Mouse (Mus musculus) left cerebral cortex, adult 8-10 months (tissue): ENCODE measurements at regions not wholly inside any gene's neighbourhood (a gene's known extent, or its start where the extent isn't known, plus 50 kb on each side); places are given as distances from the start of the nearest gene placed in this dataset.

ENCODE experiments used
- DNase-seq, 2 experiments: peaks; one replicate each; pipeline ENCODE4 v3.0.0; 2022; ENCODE audit warnings: low spot score in 2 of 2
- microRNA-seq, 2 experiments: library from miRNA; unstranded; fragments of <30 nt; microRNA quantifications; one replicate each; pipeline ENCODE4 v1.2.0; 2022

- DNase-seq, result no peak
These were observed 149.8 kb upstream of the Zpld1 start for GRCm38 (mm10) chr16:55447581-55447980.

DNA sequence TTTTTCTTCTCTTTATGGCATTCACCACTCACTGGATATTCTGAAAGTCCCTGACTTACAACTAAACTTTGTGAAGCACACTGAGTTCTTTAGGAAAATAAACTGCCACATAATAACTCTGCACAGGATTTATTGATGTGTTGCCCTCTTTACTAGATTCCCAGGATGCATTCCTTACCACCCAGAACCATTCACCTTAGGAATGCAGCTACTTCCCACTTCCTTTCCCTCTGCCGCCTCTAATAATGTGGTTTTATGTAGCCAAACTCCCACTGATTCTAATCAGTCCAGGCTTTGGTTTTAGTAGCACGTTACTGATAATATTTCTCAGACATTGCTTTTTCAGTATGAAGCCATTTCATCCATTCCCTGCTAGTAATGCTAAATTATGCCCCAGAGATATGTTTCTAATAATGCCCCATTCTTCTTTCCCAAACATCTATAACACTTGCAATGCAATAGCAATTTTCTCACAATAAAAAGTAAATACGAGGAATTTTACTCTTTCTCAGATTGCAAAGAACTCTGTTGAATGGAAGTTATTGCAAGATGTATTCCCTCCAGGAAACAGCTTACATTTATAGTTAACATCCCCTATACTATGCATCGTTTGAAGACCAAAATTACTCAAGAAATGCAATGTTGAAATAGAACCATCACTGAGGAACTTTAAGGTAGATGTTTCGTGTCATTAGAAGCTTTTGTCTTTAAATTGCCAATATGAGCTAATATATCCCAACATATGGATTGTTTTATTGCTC is 145.2 kb upstream of the Zpld1 start:
- no peak for DNase-seq

DNA sequence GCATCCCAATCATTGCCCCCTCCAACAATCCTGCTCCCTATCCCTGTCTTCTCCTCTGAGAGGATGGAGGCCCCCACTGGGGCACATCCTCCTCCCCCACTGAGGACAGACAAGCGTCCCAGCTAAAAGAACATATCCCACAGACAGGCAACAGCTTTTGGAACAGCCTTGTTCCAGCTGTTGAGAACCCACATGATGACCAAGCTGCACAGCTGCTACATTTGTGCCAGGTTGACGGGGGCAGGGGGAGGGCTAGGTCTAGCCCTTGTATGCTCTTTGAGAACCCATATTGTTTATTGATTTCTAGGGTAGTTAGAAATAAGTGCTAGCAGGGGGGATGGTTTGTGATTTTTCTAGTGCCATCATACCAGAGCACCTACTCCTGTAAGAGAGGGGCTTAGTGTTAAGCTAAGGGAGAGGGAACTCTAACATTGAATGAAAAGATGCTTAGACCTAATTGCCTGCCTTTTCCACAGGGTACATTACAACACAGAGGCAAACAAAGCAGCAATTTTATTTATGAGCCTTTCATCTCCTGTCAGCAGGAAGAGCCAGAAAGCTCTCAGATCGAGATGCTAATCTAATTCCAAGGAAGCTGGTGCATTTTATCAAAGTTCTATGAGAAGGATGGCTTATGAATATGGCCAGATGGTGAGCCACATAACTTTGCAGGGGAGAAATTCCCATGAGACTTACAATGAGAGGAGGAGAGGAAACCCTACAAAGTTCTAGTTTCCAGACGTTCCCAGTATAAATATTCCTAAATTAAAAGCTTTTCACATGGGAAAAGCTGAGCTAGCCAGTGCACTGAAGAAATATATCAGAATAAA is 137.6 kb upstream of the Zpld1 start:
- no peak for DNase-seq

DNA sequence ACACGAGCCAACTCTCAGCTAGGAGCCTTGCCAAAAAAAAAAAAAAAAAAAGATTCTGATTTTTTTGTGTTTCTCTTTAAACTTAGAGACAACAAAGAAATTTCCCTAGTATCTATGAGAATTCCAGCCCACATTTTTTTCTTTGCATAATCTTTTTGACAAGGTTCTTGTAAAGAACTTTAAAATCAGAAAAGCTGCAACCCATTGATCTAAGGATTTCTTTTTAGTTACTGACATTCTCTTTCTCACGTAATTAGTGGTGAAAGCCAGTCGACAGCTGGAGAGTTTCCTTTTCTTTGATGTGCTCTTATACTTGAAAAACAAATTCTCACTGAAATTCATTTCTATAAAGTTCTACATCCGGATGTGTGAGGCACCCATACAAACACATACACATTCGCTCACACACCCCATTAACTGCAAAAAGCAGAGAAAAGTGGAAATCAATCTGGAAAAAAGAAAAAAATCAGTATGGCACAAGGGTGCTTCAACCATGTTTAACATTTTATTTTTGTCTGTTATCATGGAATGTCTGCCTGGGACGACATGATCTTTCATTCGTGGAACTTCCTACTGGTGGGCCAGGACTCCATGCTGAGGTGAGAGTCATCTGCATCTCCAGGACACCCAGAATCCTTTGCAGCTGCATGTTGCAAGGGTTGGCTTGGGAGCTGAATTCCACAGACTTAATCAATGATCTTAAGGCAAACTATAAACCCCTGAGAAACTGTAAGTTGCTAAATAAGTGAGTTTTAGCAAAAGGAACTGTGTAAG is 124.0 kb upstream of the Zpld1 start:
- no peak for DNase-seq

- no peak for DNase-seq
These were observed 123.2 kb upstream of the Zpld1 start for GRCm38 (mm10) chr16:55420876-55421568.

DNA sequence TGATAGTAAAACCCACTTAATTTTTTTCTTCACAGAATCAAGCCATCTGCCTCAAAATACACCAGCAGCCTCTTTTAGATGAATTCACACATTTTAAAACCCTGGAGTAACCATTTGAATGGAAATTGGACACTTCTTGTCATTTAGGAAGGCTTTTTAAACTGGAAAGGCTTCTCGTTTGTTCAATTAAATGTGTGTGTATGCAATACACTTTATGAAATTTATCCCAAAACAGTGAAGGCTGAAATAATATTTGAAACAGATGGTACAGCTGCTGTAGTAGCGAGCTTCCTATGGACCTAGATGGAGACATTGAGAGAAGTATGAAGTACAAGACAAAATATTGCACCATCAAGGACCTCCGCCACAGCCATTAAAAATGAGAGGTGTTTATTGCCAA is 121.1 kb upstream of the Zpld1 start:
- DNase-seq, result no peak

DNA sequence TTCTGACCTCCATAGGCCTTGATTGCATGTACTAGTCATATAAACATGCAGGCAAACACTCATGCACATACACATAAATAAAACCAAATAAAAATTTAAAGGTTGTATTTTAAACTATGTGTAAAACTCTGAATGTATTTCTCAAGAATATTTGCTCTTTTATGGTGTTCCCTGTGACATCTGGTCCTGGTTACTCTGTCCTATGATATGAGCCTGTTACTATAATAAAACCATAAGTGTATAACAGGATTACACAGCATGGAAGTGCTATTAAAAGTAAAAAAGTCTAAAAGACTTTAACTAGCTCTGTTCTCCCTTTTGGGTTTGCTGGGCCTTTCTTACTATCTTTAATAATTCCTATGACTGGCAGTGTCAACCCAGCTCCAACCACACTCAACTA is 103.0 kb upstream of the Zpld1 start:
- DNase-seq, result no peak

GRCm38 (mm10) chr16:55394864-55395263 is 97.1 kb upstream of the Zpld1 start:
- no peak for DNase-seq

GRCm38 (mm10) chr16:55390400-55390799 is 92.6 kb upstream of the Zpld1 start:
- no peak for DNase-seq

DNA sequence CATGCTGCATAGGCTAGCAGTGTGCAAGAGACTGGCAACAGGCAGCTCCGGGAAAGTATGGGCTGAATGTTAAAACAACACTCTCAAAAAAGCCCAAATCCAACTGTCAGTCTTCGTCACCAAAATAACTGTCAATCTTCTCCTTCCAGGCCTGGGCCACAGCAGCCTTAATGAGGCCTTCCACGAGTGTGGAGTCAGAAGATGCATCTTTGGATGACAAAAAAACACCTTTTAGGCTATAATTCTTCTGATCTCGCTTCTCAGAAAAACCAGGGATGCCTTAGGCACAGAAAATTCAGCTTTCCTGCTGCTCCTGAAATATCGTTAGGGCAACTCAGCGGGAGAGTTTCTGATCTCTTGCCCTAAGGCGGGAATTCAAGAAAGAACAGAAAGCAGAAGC is 82.2 kb upstream of the Zpld1 start:
- DNase-seq, result no peak

DNA sequence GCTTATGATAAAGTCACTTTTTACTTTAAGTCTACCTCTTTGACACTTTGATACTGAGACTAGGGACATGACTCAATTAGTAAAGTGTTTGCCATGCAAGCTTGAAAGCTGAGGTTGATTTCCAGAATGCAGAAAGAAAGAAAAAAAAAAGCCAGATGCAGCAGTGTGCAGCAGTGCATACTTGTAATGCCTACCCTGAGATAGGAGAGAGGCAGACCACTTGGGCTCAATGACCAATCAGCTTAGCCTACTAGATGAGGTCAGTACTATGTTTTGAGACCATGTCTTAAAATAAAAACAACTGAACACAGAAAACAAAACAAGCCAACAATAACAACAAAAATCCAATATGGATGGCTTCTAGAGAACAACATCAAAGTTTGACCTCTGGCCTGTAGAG is 81.4 kb upstream of the Zpld1 start:
- no peak for DNase-seq

DNA sequence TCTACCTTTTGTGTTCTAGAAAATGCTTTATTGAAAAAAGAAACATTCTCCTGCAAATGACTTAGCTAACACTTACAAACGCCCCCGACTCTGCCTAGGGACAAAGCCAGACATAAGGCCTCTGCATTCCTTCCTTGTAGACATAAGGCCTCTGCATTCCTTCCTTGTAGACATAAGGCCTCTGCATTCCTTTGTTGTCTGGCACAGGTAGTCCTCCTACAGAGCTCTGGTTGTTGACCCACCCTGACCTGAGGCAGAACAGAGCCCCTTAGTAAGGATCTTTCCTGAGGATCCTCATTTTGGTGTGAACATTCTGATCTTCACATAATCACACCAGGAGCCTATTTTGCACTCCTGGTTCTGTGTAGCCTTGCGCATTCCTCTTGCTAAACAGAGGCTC is 80.9 kb upstream of the Zpld1 start:
- no peak for DNase-seq

- DNase-seq, result no peak
These were observed 78.1 kb upstream of the Zpld1 start for GRCm38 (mm10) chr16:55375922-55376321.

DNA sequence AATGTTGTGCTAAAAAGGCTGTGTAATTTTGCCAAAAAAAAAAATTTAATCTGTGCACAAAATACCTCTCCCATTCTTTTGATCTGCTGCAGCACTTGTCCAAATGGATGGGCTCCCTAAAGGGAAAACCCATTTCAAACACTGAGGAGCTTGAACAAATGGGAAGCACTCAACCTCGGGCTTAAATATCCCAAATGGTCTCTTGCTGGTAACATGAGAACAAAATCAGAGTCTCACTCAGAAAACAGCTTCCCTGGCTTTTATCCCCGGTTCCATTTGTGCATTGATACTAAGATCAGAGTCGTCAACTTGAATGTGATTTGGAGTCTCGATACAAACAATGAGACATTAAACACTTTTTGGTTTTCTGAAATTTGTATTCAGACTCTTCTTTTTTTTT is 59.9 kb upstream of the Zpld1 start:
- no peak for DNase-seq

DNA sequence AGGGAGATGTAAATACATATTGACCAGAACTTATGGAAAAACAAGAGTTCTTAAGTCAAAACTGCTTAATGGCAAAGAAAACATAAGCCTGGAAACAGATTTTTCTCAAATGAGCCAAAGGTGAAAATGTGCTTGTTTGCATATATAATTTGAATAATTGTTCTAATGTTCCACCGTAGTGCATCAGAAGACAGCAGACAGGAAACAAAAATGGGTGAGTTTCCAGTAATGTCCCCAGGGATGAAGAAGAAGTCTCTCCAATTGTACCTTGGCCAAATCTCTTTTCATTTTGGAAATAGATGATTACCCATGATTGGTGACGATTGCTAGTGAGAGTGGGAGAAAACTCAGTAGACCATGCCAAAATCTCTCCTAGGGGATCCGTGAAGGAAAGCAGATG is 58.3 kb upstream of the Zpld1 start:
- DNase-seq, result no peak

Small RNA genes in the stretch of these regions (microRNA-seq; reads per million reads assigned to microRNA genes)
- gene Mir5118, result 0 reads per million in 2 experiments
